Mouse (Mus musculus) lung, embryonic 15.5 days (tissue): ENCODE measurements around the gene Cnnm2. TPM values are rescaled to one million over a fixed set of nuclear protein-coding genes. Genes with fewer than 3 reads are reported as not detected.

Experiments used
- ATAC-seq: fragments of 200-750 bp; cut with Nextera tagmentation; 2 replicates; pipeline ENCODE4 v1.8.0; 2017; ENCODE audit warnings: moderate number of reproducible peaks, borderline replicate concordance; ENCODE audit not compliant: low FRiP score, low TSS enrichment; ENCODE audit errors: extremely low read depth
- H3K27ac ChIP-seq: fragments of 300-500 bp; sonication (generic); 2 replicates; pipeline ENCODE4 v1.5.1; 2015; ENCODE audit warnings: moderate library complexity, mild to moderate bottlenecking, inconsistent platforms
- H3K27me3 ChIP-seq: fragments of 300-500 bp; sonication (generic); 2 replicates; pipeline ENCODE4 v1.6.1; 2015; ENCODE audit warnings: inconsistent platforms
- H3K36me3 ChIP-seq: fragments of 300-500 bp; sonication (generic); 2 replicates; pipeline ENCODE4 v1.6.1; 2015; ENCODE audit warnings: inconsistent platforms
- H3K4me1 ChIP-seq: fragments of 300-500 bp; sonication (generic); 2 replicates; pipeline ENCODE4 v1.6.1; 2015; ENCODE audit warnings: inconsistent platforms
- H3K4me2 ChIP-seq: fragments of 300-500 bp; sonication (generic); 2 replicates; pipeline ENCODE4 v1.6.1; 2015; ENCODE audit warnings: inconsistent platforms, mild to moderate bottlenecking, moderate library complexity
- H3K4me3 ChIP-seq: fragments of 300-500 bp; sonication (generic); 2 replicates; pipeline ENCODE4 v1.5.1; 2015; ENCODE audit warnings: mild to moderate bottlenecking, inconsistent platforms
- H3K9ac ChIP-seq: fragments of 300-500 bp; sonication (generic); 2 replicates; pipeline ENCODE4 v1.6.1; 2015; ENCODE audit warnings: inconsistent platforms
- H3K9me3 ChIP-seq: fragments of 300-500 bp; sonication (generic); 2 replicates; pipeline ENCODE4 v1.6.1; 2016; ENCODE audit warnings: inconsistent platforms
- WGBS: fragments of 180-500 bp; shearing (Covaris S2); methylation state at CpG from one replicate; pipeline ENCODE4 v1.1.7; 2015; 5-methylcytosine and 5-hydroxymethylcytosine counted together
- polyA plus RNA-seq: library from polyadenylated mRNA; unstranded; fragments of >200 nt; fragmentation: Nextera tagmentation; extraction: Ambion mirVana; gene quantifications from 2 replicates; pipeline ENCODE4 v1.2.1, GENCODE M21; 2015

Gene Cnnm2
- polyA plus RNA-seq, 1 experiment from 2014 or later = 3.3 TPM

- WGBS = 34% methylated on average over 12 of the region's 12 CpGs
- no peak for ATAC-seq
- Histone ChIP-seq H3K9me3 (no peaks in the 10 kb centered on the region), H3K36me3 (no peaks in the 10 kb centered on the region), H3K4me1 (no peaks in the 10 kb centered on the region), H3K4me2 (no peak overlapping the region), H3K27ac (no peak overlapping the region), H3K27me3 (no peaks in the 10 kb centered on the region), H3K9ac (no peak overlapping the region), H3K4me3 (no peak overlapping the region)
These were observed 114.4 kb downstream of the Cnnm2 start for GRCm38 (mm10) chr19:46875790-46876189.

GRCm38 (mm10) chr19:46877886-46878285 lies 116.5 kb downstream of the Cnnm2 start:
- no peaks in the 10 kb centered on the region for H3K9me3 ChIP-seq
- no peak overlapping the region for H3K4me2 ChIP-seq
- no peak overlapping the region for H3K4me3 ChIP-seq
- H3K4me1 ChIP-seq = no peaks in the 10 kb centered on the region
- H3K9ac ChIP-seq = no peak overlapping the region
- ATAC-seq = no peak
- no peaks in the 10 kb centered on the region for H3K27me3 ChIP-seq
- H3K36me3 ChIP-seq = peaks cover 7% of the 10 kb centered on the region; the same call in 1 of the 2 replicates
- WGBS = 78% methylated on average over 13 of the region's 13 CpGs
- H3K27ac ChIP-seq = no peak overlapping the region

DNA sequence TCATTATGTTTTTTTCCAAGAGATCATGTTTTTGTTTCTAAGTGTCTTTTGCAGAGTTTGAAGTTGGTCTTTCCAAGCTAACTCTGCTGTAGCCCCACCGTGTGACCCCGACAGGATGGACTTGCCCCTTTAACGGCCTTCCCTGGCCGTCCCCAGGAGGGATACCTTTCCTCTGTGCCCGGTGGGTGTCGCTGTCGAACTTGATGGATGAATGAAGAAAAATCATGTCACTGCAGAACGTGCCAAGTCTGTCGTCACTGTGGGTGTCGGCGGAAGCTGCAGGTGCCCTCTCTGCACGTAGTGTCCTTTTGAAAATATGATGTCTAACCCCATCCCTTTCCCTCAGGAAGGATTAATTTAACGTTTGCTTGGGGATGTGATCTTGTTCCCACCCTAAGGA lies 117.0 kb downstream of the Cnnm2 start:
- Histone ChIP-seq H3K4me3 (no peak overlapping the region), H3K4me2 (no peak overlapping the region), H3K9ac (no peak overlapping the region), H3K36me3 (peaks cover 10% of the 10 kb centered on the region; the same call in 1 of the 2 replicates), H3K4me1 (no peaks in the 10 kb centered on the region), H3K9me3 (no peaks in the 10 kb centered on the region), H3K27ac (no peak overlapping the region), H3K27me3 (no peaks in the 10 kb centered on the region)
- ATAC-seq = no peak
- WGBS = 38% methylated on average over 13 of the region's 13 CpGs

DNA sequence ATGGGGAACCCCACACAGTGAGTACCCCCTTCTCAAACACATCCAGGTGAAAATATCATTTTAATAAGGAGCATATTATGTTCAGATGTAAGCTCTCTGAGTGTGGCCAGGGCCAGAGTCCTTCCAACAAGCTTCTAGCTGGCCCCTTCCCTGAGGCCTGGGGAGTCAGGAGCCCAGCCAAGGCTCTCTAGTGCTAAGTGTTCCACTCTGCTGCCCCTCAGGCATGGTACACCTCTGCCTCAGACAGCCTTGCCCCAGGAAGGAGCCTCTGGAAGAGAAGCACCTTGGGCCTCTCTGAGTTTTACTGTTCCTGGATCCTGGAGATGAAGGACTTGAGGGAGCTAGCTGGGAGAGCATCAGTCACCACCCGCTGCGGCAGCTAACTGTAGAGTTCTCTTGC lies 118.5 kb downstream of the Cnnm2 start:
- Histone ChIP-seq H3K9ac (no peak overlapping the region), H3K9me3 (no peaks in the 10 kb centered on the region), H3K4me1 (no peaks in the 10 kb centered on the region), H3K36me3 (peaks cover 24% of the 10 kb centered on the region; the same call in 1 of the 2 replicates), H3K27ac (no peak overlapping the region), H3K4me2 (no peak overlapping the region), H3K4me3 (no peak overlapping the region), H3K27me3 (no peaks in the 10 kb centered on the region)
- ATAC-seq = no peak
- WGBS = 95% methylated on average over 2 of the region's 2 CpGs

- Histone ChIP-seq H3K4me2 (no peak overlapping the region), H3K4me3 (no peak overlapping the region), H3K9me3 (no peaks in the 10 kb centered on the region), H3K4me1 (no peaks in the 10 kb centered on the region), H3K27me3 (no peaks in the 10 kb centered on the region), H3K9ac (no peak overlapping the region), H3K27ac (no peak overlapping the region), H3K36me3 (peaks cover 70% of the 10 kb centered on the region)
- WGBS = 89% methylated on average over 4 of the region's 4 CpGs
- ATAC-seq = no peak
These were observed 124.0 kb downstream of the Cnnm2 start for GRCm38 (mm10) chr19:46885365-46885764.

DNA sequence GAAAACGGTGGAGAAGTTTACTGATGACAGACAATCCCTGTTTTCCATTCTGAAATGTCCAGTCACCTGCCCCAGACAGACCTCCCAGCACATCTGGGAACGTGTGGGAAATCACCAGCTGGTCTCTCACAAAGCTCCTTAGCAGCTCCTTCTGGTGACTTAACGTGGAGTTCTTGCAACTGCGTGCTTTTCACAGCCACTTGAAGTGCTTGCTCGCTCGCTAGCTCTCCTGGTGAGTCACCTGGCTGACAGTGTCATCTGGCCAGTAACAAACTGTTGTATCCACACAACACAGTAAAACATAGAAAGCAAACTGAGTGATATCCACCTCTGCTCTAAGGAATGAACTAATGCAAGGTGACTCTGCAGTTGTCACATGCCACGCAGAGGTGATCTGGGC lies 125.4 kb downstream of the Cnnm2 start:
- ATAC-seq = no peak

DNA sequence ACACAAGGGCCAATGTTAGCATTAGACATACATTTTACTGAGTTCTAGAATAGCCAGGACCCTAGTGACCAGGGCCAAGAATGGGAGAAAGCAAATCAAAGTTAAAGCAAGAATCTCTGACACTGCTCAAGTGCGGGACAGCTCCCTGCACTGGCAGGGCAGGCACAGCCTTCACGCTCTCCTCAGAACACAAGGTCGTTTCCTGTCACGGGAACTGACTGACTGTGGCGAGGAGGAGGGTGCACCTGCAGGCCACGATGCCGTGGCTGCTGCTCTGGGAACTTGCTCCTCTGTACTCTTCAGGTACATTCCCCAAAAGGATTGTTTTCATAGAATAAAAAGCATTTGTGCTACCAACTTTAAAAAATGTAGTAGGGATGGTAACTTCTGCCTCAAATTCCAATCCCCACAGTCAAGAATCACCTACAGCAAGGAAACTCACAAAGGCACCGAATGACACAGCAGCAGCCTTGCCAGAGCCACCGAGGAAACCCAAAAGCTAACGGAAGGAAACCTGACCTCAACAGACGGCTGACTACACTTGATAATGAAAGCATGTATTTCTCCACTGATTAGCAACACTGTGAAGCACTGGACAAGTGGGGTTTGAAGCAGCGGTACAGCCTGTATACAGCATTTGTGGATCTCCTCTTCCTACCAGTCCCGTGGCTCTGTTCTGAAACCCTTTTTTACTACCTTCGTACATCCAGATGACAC lies 126.6 kb downstream of the Cnnm2 start:
- Histone ChIP-seq H3K27ac (no peak overlapping the region), H3K36me3 (peaks cover 85% of the 10 kb centered on the region), H3K9me3 (no peaks in the 10 kb centered on the region), H3K4me3 (no peak overlapping the region), H3K4me1 (no peaks in the 10 kb centered on the region), H3K27me3 (no peaks in the 10 kb centered on the region), H3K9ac (no peak overlapping the region), H3K4me2 (no peak overlapping the region)
- WGBS = 68% methylated on average over 14 of the region's 14 CpGs
- ATAC-seq = no peak

More for the DNA sequence above, 125.4 kb downstream of the Cnnm2 start:
- 70% methylated on average over 7 of the region's 7 CpGs for WGBS
- Histone ChIP-seq H3K9me3 (no peaks in the 10 kb centered on the region), H3K36me3 (peaks cover 81% of the 10 kb centered on the region), H3K4me1 (no peaks in the 10 kb centered on the region), H3K4me3 (no peak overlapping the region), H3K27me3 (no peaks in the 10 kb centered on the region), H3K9ac (no peak overlapping the region), H3K4me2 (no peak overlapping the region), H3K27ac (no peak overlapping the region)

DNA sequence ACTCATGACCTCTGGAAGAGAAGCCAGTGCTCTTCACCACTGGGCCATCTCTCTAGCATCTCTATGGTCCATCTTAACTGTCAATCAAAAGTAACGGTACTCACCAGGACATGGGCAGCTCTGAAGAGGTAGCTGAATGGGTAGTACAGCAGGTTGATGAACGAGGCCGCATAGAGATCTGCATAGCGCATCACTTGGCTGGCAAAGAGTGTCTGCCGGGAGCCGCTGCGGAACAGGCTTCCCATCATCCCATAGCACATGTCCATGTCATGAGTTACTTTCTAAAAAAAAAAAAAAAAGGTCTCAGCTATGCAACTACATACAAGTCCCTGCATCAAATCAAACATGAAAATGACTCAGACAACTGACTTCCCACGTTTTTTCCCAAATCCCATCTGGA lies 128.3 kb downstream of the Cnnm2 start:
- ATAC-seq = no peak
- Histone ChIP-seq H3K9me3 (no peaks in the 10 kb centered on the region), H3K4me2 (no peak overlapping the region), H3K4me3 (no peak overlapping the region), H3K27me3 (no peaks in the 10 kb centered on the region), H3K4me1 (no peaks in the 10 kb centered on the region), H3K9ac (no peak overlapping the region), H3K36me3 (peaks cover 74% of the 10 kb centered on the region), H3K27ac (no peak overlapping the region)
- 91% methylated on average over 8 of the region's 8 CpGs for WGBS

DNA sequence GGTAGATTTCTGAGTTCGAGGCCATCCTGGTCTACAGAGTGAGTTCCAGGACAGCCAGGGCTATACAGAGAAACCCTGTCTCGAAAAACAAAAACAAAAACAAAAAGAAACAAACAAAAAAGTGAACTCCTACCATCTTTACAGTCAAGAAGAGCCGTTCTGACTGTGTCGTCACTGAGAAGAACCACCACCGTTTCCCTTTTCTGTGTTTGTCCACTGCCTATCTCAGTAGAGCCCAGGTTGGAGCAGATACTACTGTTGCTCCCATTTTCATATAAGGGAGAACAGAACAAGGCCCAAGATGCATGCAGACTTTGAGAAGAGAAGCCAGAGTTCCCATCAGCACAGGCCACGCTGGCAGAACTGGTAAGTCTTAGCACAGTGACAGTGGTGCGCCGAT lies 129.3 kb downstream of the Cnnm2 start:
- H3K9ac ChIP-seq = no peak overlapping the region
- H3K4me1 ChIP-seq = no peaks in the 10 kb centered on the region
- H3K27ac ChIP-seq = no peak overlapping the region
- H3K27me3 ChIP-seq = no peaks in the 10 kb centered on the region
- no peak for ATAC-seq
- 91% methylated on average over 8 of the region's 8 CpGs for WGBS
- no peak overlapping the region for H3K4me2 ChIP-seq
- peaks cover 65% of the 10 kb centered on the region for H3K36me3 ChIP-seq
- H3K9me3 ChIP-seq = no peaks in the 10 kb centered on the region
- no peak overlapping the region for H3K4me3 ChIP-seq

- H3K27ac ChIP-seq = no peak overlapping the region
These were observed 131.5 kb downstream of the Cnnm2 start for GRCm38 (mm10) chr19:46892856-46893255.

DNA sequence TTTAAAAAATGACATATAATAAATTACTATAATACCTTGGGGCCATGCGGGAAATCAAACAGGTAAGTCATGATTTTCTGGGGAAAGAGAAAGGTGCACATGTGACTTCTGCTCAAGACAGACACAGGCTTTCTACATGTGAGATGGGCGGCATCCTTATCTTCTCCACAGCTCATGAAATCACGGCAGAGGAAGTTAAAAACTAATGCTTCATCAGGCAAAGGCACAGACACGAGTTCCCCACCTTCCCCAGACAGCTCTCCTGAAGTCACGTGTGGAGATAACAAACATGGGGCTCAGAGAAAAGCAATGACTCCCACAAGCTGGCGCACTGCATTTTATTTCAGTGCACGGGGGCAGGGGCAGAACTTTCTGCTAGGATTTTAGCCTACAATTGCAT lies 132.1 kb downstream of the Cnnm2 start:
- no peaks in the 10 kb centered on the region for H3K4me1 ChIP-seq
- H3K27ac ChIP-seq = no peak overlapping the region
- ATAC-seq = no peak
- no peak overlapping the region for H3K4me2 ChIP-seq
- no peaks in the 10 kb centered on the region for H3K27me3 ChIP-seq
- WGBS = 74% methylated on average over 7 of the region's 7 CpGs
- H3K9me3 ChIP-seq = no peaks in the 10 kb centered on the region
- H3K36me3 ChIP-seq = peaks cover 59% of the 10 kb centered on the region
- no peak overlapping the region for H3K4me3 ChIP-seq
- no peak overlapping the region for H3K9ac ChIP-seq

More at GRCm38 (mm10) chr19:46892856-46893255, 131.5 kb downstream of the Cnnm2 start:
- H3K27me3 ChIP-seq = no peaks in the 10 kb centered on the region
- peaks cover 60% of the 10 kb centered on the region for H3K36me3 ChIP-seq
- WGBS = 60% methylated on average over 3 of the region's 3 CpGs
- H3K4me2 ChIP-seq = no peak overlapping the region
- no peak overlapping the region for H3K9ac ChIP-seq
- no peaks in the 10 kb centered on the region for H3K4me1 ChIP-seq
- no peak overlapping the region for H3K4me3 ChIP-seq
- no peaks in the 10 kb centered on the region for H3K9me3 ChIP-seq
- ATAC-seq = no peak

DNA sequence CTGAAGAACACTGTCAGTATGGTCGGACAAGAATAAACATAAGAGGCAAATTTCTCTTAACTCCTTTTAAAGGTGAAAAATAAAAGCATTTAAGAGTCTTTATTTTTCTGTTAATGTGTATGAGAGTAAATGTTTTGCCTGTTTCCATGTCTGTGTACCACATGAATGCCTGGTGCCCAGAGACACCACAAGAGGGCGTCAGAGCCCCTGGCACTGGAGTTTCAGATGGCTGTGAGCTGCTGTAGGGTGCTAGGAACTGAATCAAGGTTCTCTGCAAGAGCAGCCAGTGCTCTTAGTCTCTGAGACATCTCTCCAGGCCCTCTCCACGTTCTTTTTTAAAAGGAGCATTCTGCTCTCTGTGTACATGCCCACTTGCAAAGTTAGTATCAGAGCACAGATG lies 135.7 kb downstream of the Cnnm2 start:
- Histone ChIP-seq H3K4me1 (no peaks in the 10 kb centered on the region), H3K9ac (no peak overlapping the region), H3K27me3 (no peaks in the 10 kb centered on the region), H3K4me2 (no peak overlapping the region), H3K27ac (no peak overlapping the region), H3K9me3 (no peaks in the 10 kb centered on the region), H3K36me3 (peaks cover 25% of the 10 kb centered on the region), H3K4me3 (no peak overlapping the region)
- WGBS = 80% methylated on average over 3 of the region's 3 CpGs
- no peak for ATAC-seq

DNA sequence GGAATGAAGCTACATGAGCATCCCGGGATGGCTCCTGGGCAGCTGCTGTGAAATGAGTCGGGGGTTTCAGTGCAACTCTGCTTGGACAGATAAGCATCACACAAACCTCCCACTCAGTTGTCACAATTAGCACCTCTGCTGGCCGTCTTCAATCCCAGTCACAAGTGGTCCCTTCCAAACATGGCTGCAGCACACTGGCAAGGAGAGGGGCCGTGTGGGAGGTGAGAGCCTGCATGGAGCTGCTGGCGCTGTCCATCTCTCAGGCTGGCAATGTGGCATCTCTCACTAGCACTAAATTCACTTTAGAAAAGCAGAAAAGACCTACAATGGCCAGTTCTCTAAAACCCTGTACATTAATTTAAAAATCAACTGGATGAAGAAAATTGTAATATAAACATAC lies 136.8 kb downstream of the Cnnm2 start:
- WGBS = 75% methylated on average over 5 of the region's 5 CpGs
- no peaks in the 10 kb centered on the region for H3K4me1 ChIP-seq
- no peak overlapping the region for H3K9ac ChIP-seq
- H3K27ac ChIP-seq = no peak overlapping the region
- H3K27me3 ChIP-seq = no peaks in the 10 kb centered on the region
- H3K36me3 ChIP-seq = peaks cover 18% of the 10 kb centered on the region
- no peaks in the 10 kb centered on the region for H3K9me3 ChIP-seq
- ATAC-seq = no peak
- no peak overlapping the region for H3K4me2 ChIP-seq
- no peak overlapping the region for H3K4me3 ChIP-seq
